Mouse (Mus musculus) ES-CJ7 (cell line): Measurements from ENCODE around the gene Rabl3.
A peak's percentile ranks its signal among the peaks of the same experiment; 100 is the strongest.

ENCODE experiments used
- DNase-seq: peaks from one replicate; pipeline ENCODE4 v3.0.0; 2011; ENCODE audit warnings: low read depth, low spot score

Gene Rabl3

DNA sequence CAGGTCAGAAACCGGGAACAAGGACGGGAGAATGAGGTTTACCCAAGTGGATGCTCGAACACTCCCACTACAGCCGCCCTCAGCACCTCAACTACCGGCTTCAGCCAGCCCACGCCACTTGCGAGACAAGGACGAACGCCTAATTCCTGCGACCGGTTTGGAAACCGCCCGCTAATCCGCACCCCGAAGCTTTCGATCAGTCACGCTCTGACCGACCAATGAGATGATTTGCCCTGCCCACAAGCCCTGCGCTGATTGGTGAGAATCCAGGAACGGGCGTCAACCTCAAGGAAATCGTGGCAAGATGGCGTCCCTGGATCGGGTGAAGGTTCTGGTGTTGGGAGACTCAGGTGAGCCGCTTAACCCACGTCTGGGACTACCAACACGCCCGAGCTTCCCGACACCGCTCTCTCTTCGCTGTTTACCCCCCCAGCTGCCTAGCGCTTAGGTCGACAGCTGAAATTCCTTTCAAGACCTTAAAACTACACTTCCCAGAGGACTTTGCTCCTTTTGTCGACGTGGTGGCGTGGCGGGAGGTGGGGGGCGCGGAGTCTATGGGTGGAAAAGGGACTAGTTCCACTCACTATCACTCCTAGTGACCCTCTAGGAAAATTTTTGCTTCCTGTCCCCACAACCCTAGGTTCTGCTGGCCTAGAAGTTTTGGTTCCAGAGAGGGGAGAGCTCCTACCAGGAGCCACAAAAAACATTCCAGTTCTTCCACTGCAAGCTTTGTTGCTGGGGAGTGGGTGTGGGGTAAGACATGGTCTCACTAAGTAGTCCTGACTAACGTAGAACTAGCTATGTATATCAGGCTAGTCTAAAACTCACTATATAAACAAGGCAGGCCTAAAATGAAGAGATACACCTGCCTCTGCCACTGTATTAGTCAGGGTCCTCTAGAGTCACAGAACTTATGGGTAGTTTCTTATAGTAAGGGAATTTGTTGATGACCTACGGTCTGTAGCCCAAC, at the start of gene Rabl3, which contains the start of gene Gtf2e1:
Rabl3 (plus strand) TSS at position 275 of the 970 bp plus-strand sequence.
Gtf2e1 (minus strand) TSS at position 179 of the 970 bp plus-strand sequence.
- peak; percentile 99 for DNase-seq

GRCm38 (mm10) chr16:37495017-37495416, 44.7 kb upstream of the Rabl3 start:
- no peak for DNase-seq

GRCm38 (mm10) chr16:37498581-37498980, 41.1 kb upstream of the Rabl3 start:
- DNase-seq = no peak

GRCm38 (mm10) chr16:37504517-37504916, 35.2 kb upstream of the Rabl3 start:
- DNase-seq = no peak

- no peak for DNase-seq
Measured at GRCm38 (mm10) chr16:37506751-37507150, 32.9 kb upstream of the Rabl3 start.

DNA sequence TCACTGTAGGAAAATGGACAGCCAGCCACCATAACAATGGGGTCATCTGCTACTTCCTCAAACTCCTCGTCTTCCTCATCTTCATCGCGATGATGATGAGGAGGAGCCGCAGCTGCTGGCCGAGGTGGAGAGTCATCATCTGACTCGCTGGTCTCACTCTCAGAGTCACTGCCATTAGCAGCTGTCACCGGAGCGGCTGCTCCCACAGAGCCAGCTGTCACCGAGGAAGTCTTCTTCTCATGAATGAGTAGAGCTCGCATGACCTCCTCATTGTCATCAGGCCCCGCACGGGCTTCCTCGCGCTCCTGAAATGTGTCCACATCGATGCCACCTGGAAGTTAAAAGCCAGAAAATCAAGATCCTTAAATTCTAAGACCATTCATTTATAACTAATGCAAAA, 28.2 kb upstream of the Rabl3 start:
- no peak for DNase-seq

GRCm38 (mm10) chr16:37514644-37515043, 25.0 kb upstream of the Rabl3 start:
- DNase-seq = peak; percentile 18

GRCm38 (mm10) chr16:37516376-37516993, 23.2 kb upstream of the Rabl3 start:
- DNase-seq = no peak

DNA sequence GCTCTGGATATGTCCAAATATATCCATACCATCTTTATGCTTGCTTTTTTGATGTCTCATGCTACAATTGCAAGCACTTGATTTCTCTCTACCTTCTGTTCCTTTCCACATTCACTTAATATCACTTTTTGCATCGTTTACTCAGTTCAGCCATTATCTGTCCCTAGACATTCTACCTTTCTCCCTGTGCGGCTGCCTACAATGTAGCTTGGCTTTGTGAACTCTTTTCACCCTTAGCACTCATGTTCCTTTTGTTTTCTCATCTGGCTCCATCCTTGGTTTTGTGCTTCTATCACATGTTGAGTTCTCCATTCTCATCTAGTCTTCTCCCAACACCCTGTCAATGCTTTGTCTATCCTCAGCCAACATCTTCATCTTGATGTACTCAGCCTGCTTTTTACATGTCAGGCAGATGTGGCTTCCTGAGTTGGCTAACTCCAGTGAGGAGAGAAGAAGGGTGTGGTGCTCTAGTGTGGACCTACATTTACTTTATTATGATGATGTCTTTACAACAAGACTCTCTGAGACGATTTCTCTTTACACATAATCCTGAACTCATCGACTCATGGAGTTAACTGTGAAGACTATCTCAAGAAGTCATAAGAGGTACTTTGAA, 22.0 kb upstream of the Rabl3 start:
- DNase-seq = no peak

- DNase-seq = no peak
Measured at GRCm38 (mm10) chr16:37518662-37519061, 21.0 kb upstream of the Rabl3 start.

DNA sequence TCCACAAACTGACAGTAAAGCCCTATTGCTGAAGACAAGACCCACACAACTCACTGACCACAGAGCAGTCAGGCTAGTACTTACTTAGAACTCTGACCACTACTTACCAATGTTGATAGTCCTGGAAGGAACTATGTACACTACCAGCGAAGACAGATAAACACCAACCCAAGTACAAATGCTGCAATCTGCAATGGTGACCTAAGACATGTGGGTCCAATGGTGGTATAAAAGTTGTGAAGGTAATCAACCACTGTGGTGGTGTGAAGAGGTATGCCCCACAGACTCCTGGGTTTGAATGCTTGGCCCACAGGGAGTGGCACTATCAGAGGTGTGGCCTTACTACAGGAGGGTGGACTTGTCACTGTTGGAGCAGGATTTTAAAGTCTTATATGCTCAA, 20.0 kb upstream of the Rabl3 start:
- DNase-seq = no peak

DNA sequence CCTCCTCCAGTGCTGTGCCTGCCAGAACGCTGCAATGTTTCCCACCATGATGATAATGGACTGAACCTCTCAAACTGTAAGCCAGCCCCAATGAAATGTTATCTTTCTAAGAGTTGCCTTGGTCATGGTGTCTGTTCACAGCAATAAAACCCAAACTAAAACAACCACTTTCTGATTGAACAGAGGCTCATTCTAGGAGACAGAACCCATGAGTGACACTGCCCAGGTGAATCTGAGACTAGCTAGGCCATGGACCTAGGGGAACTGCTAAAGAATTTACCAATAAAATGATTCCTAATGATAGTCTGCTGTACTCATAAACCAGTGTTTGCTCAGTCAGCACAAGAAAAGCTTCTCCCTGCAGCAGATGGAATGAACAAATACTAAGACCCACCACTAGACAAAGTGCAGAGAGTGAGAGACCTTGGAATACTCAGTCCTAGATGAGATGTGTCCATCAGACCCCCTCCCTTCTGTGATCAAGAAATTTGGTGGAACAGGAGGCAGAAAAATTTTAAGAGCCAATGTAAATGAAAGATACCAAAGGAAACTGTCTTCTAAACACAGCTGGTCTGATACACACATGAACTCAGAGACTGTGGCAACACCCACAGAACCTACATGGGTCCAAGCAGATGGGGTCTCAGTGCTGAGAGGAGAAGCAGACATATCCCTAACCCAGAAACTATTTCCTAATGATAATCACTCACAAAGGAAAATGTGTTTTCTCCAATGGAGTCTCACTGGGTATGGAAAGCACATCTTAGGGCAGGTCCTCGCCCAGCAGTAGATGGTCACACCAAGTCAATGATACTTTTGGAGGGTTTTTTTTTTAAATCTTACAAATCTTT, 19.3 kb upstream of the Rabl3 start:
- DNase-seq = no peak

- no peak for DNase-seq
Measured at GRCm38 (mm10) chr16:37522100-37522697, 17.5 kb upstream of the Rabl3 start.

DNA sequence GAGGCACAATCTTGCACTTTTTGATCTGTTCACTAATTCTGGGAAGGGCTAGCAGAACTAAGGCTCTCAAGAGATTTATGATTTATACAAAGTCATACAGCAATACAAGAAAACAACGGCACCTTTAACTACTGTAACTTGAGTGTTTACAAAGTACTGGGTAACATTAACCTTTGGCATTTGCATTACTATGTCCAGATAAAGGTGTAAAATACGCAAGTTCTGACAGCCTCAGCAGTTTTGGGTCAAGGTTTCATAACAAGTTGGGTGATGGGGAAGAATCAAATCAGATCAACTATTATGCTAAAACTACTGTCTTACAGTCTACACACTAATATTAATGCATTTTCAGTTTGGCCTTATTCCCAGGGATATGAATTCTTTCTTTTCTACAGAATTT, 14.6 kb upstream of the Rabl3 start:
- DNase-seq = no peak

DNA sequence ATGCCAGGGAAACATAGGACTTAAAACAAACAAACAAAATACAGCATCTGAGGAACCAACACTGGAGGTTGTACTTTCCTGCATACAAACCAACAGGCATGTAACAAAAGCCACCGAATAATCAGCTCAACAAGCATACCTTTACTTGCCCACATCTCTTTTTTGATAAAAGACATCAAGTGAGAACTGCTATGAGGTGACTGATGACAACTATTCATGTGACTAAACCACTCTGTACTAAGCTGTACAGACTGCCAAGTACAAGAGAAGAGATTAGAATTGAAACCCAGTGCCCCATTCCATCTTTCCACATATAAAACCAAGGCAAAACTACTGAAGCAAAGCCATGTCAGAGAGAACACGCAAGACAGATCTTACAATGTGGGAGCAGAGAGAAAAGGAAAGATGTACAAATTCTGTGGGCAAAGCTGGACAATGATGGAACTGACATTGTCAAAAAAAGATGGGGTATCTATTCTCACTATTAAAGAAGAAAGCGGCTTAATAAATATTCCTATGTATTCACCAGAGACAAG, 12.9 kb upstream of the Rabl3 start:
- DNase-seq = no peak

GRCm38 (mm10) chr16:37530170-37530569, 9.5 kb upstream of the Rabl3 start:
- no peak for DNase-seq

- no peak for DNase-seq
Measured at GRCm38 (mm10) chr16:37532046-37532445, 7.6 kb upstream of the Rabl3 start.

DNA sequence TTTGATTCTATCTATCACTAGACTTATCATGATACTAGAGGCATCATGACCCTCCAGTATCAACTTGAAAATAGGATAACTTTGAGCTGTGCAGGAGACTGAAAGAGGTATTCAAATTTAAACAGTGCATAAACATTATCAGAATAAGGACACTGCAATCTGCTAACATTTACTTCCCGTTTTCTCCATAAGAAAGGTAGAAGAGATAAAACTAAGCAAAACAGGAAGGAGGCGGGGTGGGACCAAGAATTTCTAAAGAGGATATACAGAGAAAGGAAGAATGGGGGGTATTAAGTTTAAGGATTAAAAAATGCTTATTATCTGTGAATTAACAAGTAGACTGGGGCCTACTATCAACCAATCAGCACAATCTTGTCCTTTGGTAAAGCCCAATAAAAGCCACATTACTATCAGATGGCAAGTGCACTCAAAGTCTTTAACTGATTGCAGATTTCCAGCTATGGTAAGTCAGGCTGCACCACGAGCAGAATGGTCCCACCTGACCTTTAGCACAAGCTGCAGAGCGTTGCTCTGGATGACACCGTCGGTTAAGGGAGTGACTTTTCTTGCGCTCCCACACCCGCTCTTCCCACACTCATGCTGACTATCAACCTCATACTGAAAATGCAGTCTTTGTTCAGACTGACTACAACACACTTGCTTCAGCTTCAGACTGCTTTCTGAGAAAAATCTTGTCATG, 6.2 kb upstream of the Rabl3 start:
- DNase-seq = no peak

GRCm38 (mm10) chr16:37539240-37539610, 460 bp upstream of the Rabl3 start:
- no peak for DNase-seq

- no peak for DNase-seq
Measured at GRCm38 (mm10) chr16:37540776-37541175, 1.1 kb downstream of the Rabl3 start.
